Mouse (Mus musculus) bone marrow macrophage, adult 2 months (primary cell): Measurements from ENCODE around the gene Zfp277.

Source experiments
- CTCF ChIP-seq: IDR thresholded peaks from 2 replicates; pipeline ENCODE4 v1.5.1; 2012; ENCODE audit warnings: low read depth, mild to moderate bottlenecking, low read length, moderate library complexity
- POLR2A ChIP-seq: IDR thresholded peaks from 2 replicates; pipeline ENCODE4 v1.6.1; 2012; ENCODE audit warnings: mild to moderate bottlenecking, low read depth, low read length, borderline replicate concordance

GRCm38 (mm10) chr12:40272710-40273109 is 173.0 kb downstream of the Zfp277 start:
- no peak for TF ChIP-seq CTCF
- TF ChIP-seq POLR2A, result no peak
